Mouse (Mus musculus) E14TG2a.4 (cell line): ENCODE results near the gene Stk38.
"Not testable (repeated sequence)": the region's sequence is repeated elsewhere in the genome, so short reads cannot be mapped to it uniquely, and the experiment has no call there.

Experiments
- H3K27me3 ChIP-seq: 2 replicates; pipeline ENCODE4 v1.6.1; 2014; ENCODE audit warnings: low read length, control low read depth; ENCODE audit not compliant: insufficient read depth
- H3K36me3 ChIP-seq: 2 replicates; pipeline ENCODE4 v1.6.1; 2014; ENCODE audit warnings: low read length, control low read depth; ENCODE audit not compliant: insufficient read depth
- H3K4me1 ChIP-seq: replicated peaks from 2 replicates; pipeline ENCODE4 v1.6.1; 2014; ENCODE audit warnings: low read depth, low read length, control low read depth
- H3K4me3 ChIP-seq: replicated peaks from 2 replicates; pipeline ENCODE4 v1.5.1; 2014; ENCODE audit warnings: mild to moderate bottlenecking, low read length
- H3K9me3 ChIP-seq: 2 replicates; pipeline ENCODE4 v1.6.1; 2014; ENCODE audit warnings: low read length, control low read depth
- CTCF ChIP-seq: conservative IDR thresholded peaks from 2 replicates; pipeline ENCODE4 v1.5.1; 2014; ENCODE audit warnings: low read length
- NANOG ChIP-seq: IDR thresholded peaks from 2 replicates; pipeline ENCODE4 v1.6.1; 2014; ENCODE audit warnings: borderline replicate concordance, low read length, mixed read lengths
- POU5F1 ChIP-seq: IDR thresholded peaks from 2 replicates; pipeline ENCODE4 v1.6.1; 2014; ENCODE audit warnings: low read length, borderline replicate concordance

Gene Stk38

DNA sequence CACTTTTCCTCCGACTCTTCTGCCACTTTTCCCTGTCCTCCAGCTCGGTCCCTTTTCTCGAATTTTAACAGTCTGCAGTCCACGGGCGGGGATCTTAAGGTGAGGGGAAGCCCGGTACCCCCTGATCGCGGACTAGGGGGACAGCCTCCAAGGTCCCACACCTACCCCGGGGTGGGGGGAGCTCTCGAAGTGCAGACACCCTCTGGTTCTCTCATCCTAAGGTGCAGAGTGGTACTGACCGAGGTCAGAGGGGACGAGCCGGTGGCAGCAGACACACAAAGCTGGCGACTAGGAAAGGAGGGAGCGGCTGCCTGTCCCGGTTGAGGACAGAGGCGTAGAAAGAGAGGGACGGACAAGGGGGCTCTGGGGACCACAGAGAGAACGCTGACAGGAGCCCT lies 553 bp downstream of the Stk38 start:
- Histone ChIP-seq H3K36me3 (peaks cover 27% of the 10 kb centered on the region), H3K9me3 (no peaks in the 10 kb centered on the region), H3K4me1 (peaks cover 64% of the 10 kb centered on the region), H3K4me3 (peak overlapping the region; percentile 100), H3K27me3 (no peaks in the 10 kb centered on the region)
- TF ChIP-seq NANOG: no peak

DNA sequence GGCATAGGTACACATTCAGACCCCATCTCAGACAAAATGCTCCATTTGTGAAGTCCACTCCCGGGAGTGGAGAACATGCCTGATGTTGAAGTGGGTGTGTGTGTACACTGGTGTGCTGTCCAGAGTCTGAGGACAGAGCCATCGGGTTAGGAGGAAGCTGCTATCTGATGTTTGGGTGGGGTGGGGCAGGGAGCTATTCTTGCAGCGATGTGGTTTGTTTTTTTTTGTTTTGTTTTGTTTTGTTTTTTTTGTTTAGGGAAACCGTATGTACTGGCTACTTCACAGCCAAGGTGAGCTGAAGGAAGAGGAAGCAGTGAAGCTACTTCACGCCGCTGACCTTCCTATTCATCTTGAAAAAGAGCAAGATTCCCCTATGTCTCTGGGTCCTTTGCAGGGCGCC lies 983 bp downstream of the Stk38 start:
- peak overlapping the region; percentile 100 for H3K4me3 ChIP-seq
- H3K9me3 ChIP-seq: no peaks in the 10 kb centered on the region
- H3K36me3 ChIP-seq: peaks cover 28% of the 10 kb centered on the region
- no peaks in the 10 kb centered on the region for H3K27me3 ChIP-seq
- no peak for TF ChIP-seq NANOG
- no peak for TF ChIP-seq CTCF
- TF ChIP-seq POU5F1: no peak
- peaks cover 61% of the 10 kb centered on the region for H3K4me1 ChIP-seq

DNA sequence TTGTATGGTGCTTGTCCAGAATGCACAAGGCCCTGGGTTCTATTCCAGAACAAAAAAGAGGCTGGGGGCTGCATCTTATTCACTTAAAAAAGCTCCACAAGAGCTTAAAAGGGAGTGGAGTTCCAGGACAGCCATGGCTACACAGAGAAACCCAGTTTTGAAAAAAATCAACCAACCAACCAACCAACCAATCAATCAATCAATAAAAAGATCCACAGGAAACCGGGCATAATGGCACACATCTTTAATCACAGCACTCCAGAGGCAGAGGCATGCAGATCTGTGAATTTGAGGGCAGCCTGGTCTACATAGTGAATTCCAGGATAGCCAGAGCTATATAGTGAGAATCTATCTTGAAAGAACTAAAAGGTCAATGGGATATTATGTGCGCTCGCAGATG lies 2.8 kb downstream of the Stk38 start:
- Histone ChIP-seq H3K27me3 (no peaks in the 10 kb centered on the region), H3K4me1 (peaks cover 65% of the 10 kb centered on the region), H3K9me3 (no peaks in the 10 kb centered on the region), H3K4me3 (peak overlapping the region; percentile 100), H3K36me3 (peaks cover 46% of the 10 kb centered on the region)
- TF ChIP-seq CTCF (no peak), POU5F1 (no peak), NANOG (no peak)

DNA sequence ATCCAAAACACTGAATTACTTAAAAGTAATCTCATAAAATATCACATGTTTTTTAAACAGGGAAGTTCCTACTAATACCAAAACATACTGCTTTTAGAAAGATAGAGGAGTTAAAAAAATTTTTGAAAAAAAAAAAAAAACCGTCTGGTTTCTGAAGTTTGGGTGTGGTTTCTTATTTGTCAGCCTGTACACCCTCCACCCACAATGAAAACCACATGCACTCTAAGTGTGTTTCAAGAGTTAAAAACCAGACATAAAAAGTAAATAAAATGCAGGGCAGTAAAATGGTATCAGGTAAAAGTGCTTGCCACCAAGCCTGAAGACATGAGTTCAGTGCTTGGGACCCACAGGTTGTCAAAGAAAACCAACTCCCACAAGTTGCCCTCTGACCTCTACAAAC lies 4.1 kb downstream of the Stk38 start:
- H3K4me1 ChIP-seq: peaks cover 57% of the 10 kb centered on the region
- peaks cover 59% of the 10 kb centered on the region for H3K36me3 ChIP-seq
- TF ChIP-seq POU5F1: no peak
- TF ChIP-seq NANOG: no peak
- TF ChIP-seq CTCF: no peak
- no peaks in the 10 kb centered on the region for H3K27me3 ChIP-seq
- 0 out of 2 replicates have a peak overlapping the region, but pooled peaks have one; percentile 100 for H3K4me3 ChIP-seq
- no peaks in the 10 kb centered on the region for H3K9me3 ChIP-seq

DNA sequence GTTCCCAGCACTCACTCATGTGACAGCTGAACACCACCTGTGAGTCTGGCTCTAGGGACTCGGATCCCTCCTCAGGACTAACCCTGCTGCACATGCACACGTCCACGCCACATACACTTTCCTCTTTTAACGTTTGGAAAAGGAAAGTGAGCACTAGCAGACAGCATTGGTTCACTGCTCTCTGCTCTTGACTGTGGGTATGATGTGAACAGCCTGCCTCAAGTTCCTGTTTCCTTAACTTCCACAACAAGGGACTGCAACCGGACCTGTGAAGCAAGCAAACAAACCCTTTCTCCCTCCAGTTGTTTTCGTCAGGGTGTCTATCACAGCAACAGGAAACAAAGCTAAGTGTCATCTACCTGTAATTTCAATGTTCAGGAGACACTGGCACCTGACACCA lies 7.3 kb downstream of the Stk38 start:
- TF ChIP-seq NANOG (no peak), POU5F1 (no peak), CTCF (no peak)
- Histone ChIP-seq H3K9me3 (no peaks in the 10 kb centered on the region), H3K27me3 (no peaks in the 10 kb centered on the region), H3K4me3 (no peak overlapping the region), H3K36me3 (peaks cover 83% of the 10 kb centered on the region), H3K4me1 (peaks cover 70% of the 10 kb centered on the region)

DNA sequence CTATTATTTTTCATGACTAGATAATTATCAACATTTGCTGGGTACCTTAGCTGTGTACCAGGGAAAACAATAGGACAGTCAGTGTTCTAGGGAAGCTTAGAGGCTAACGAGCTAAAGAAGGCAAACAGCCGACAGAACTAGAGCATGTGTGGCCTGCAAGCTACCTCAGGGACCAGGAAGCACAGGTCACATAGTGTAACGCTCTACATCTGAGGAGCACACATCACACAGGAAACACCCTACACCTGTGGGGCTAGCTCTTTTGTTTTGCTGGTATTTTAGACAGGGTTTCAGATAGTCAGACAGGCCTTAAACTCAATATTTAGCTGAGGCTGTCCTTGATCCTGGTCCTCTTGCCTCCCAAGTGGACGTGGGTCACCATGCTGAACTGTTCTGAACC lies 13.2 kb downstream of the Stk38 start:
- peaks cover 52% of the 10 kb centered on the region for H3K4me1 ChIP-seq
- H3K36me3 ChIP-seq: peaks cover 92% of the 10 kb centered on the region
- H3K9me3 ChIP-seq: no peaks in the 10 kb centered on the region
- no peak for TF ChIP-seq CTCF
- H3K4me3 ChIP-seq: no peak overlapping the region
- H3K27me3 ChIP-seq: no peaks in the 10 kb centered on the region

DNA sequence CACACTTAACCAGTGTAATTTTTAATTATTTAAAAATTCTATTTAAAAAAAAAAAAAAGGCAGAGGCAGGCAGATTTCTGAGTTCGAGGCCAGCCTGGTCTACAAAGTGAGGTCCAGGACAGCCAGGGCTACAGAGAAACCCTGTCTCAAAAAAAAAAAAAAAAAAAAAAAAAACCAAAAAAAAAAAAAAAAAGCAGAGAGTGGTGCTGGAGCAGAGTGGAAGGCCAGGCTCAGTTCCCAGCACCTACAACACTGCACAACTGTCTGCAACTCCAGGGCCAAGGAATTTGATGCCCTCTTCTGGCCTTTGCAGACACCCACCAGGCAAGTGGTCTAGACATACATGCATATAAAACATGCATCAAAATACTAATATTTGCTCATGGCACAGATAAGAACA lies 14.8 kb downstream of the Stk38 start:
- H3K9me3 ChIP-seq, H3K4me3 ChIP-seq, H3K27me3 ChIP-seq: not testable (repeated sequence)
- Histone ChIP-seq H3K36me3 (peaks cover 91% of the 10 kb centered on the region), H3K4me1 (peaks cover 64% of the 10 kb centered on the region)

DNA sequence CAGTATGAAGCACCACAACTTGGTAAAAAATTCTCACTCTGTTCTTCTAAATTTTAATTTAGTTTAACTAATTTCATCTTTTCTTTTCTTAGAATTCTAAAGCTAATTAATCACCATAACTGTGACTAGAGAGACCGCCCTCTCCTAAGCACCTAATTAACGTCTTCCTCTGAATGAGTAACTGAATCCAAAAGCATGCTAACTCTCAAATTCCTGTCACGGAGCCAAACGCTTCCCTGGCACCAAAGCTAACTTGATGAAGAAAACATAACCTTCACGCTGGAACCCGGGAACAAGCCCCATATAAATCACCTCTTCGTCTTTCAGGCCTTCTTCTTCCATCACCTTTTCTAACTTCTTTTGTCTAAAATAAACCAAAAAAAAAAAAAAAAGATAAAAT lies 15.7 kb downstream of the Stk38 start:
- Histone ChIP-seq H3K4me1 (peaks cover 64% of the 10 kb centered on the region), H3K36me3 (peaks cover 90% of the 10 kb centered on the region), H3K4me3 (no peak overlapping the region), H3K9me3 (no peaks in the 10 kb centered on the region), H3K27me3 (no peaks in the 10 kb centered on the region)
- TF ChIP-seq NANOG (no peak), POU5F1 (no peak), CTCF (no peak)

DNA sequence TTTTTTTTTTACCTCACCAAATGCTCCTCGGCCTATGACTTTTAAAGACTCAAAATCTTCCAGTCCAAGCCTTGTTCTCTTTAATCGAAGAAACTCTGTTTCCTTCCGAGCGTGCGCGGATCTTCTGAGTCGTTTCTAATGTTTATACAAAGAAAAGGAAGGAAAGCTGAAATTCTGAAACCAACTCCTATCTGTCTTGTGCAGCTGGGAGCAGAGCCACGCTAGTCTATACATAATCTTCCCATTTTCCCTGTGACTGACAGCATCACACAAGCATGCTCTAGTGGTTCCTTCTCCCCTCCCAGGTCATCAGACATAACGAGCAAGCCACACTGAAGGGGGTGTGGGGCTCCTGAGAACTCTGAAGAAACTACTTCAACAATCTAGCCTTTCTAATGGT lies 16.5 kb downstream of the Stk38 start:
- H3K4me3 ChIP-seq: no peak overlapping the region
- H3K9me3 ChIP-seq: no peaks in the 10 kb centered on the region
- H3K27me3 ChIP-seq: no peaks in the 10 kb centered on the region
- peaks cover 89% of the 10 kb centered on the region for H3K36me3 ChIP-seq
- no peak for TF ChIP-seq CTCF
- no peak for TF ChIP-seq NANOG
- no peak for TF ChIP-seq POU5F1
- peaks cover 63% of the 10 kb centered on the region for H3K4me1 ChIP-seq

DNA sequence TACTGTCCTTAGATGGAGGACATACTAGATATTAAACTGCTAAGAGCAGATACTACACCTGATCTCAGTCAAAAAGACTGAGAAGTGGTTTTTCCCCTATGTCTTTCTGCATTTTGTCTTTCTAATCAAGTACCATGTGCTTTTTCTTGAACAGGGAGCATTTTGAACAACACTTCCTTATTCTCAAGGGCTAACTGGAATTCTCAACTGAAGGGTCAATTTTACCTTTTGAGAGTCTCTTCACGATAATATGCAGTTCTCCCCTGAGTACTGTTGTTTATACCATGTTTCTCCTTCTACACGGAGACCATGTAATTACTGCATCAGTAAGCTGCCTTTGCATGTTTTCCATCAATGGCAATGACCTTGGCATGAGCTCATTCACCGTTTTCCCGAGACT lies 17.7 kb downstream of the Stk38 start:
- TF ChIP-seq CTCF: no peak
- TF ChIP-seq NANOG: no peak
- TF ChIP-seq POU5F1: no peak
- Histone ChIP-seq H3K36me3 (peaks cover 90% of the 10 kb centered on the region), H3K4me1 (peaks cover 65% of the 10 kb centered on the region), H3K9me3 (no peaks in the 10 kb centered on the region), H3K4me3 (no peak overlapping the region), H3K27me3 (no peaks in the 10 kb centered on the region)
